ENCODE assay signal across 18 mouse cellular contexts in genomic region chr10:96632271-96633144, GRCm38 (mm10). TPM values are rescaled to one million over a fixed set of nuclear protein-coding genes. Genes with fewer than 3 reads are reported as not detected.
A peak's percentile ranks its signal among the peaks of the same experiment; 100 is the strongest.
DNase-seq lines count a peak whose midpoint lies in the region; ATAC-seq and TF ChIP-seq lines count a peak whose summit lies in the region.
"Had no signal": no experiment of that assay in that cellular context is flagged by ENCODE, and none has a peak within 500 bp of the region (broad histone marks: within the 10 kb centered on the region; RNA-seq: fewer than 3 reads in every experiment).

No protein-coding gene starts in this region.

- 85% methylated on average over 12 of the region's 12 CpGs for WGBS in hindbrain, embryonic 13.5 days
- WGBS in hindbrain, embryonic 11.5 days: 79% methylated on average over 12 of the region's 12 CpGs
- 52% methylated on average over 12 of the region's 12 CpGs for WGBS in olfactory bulb, adult 2 months

- H3K4me3 ChIP-seq in hindbrain, embryonic 13.5 days: no peak overlapping the region
- H3K4me3 ChIP-seq in hindbrain, embryonic 11.5 days (ENCODE audit: low read depth, low read length): no peak overlapping the region
- no peak overlapping the region for H3K4me3 ChIP-seq in ES-E14 (ENCODE audit: insufficient read depth in 1 of 2, low read depth in 1 of 2, low read length in 2 of 2, poor library complexity in 1 of 2, severe bottlenecking in 1 of 2)
- no peak overlapping the region for H3K4me3 ChIP-seq in olfactory bulb, adult 2 months (ENCODE audit: insufficient read depth, low read depth, low read length)
- H3K4me3 ChIP-seq in left cerebral cortex, adult 2 months: no peak overlapping the region
- H3K4me3 ChIP-seq: lung, embryonic 15.5 days; megakaryocyte, embryonic 14.5 days had no signal

- peaks cover 9% of the 10 kb centered on the region; the same call in 1 of the 2 replicates for H3K36me3 ChIP-seq in hindbrain, embryonic 13.5 days
- H3K36me3 ChIP-seq in hindbrain, embryonic 11.5 days (ENCODE audit: control insufficient read depth, insufficient read depth, low read length): no peaks in the 10 kb centered on the region
- no peaks in the 10 kb centered on the region for H3K36me3 ChIP-seq in ES-E14 (ENCODE audit: control insufficient read depth, insufficient read depth, low read length, poor library complexity, severe bottlenecking)

- H3K9ac ChIP-seq in hindbrain, embryonic 13.5 days: no peak overlapping the region
- H3K9ac ChIP-seq in hindbrain, embryonic 11.5 days (ENCODE audit: low read depth, low read length): no peak overlapping the region
- H3K9ac ChIP-seq in ES-E14 (ENCODE audit: insufficient read depth, low read depth, low read length, poor library complexity, severe bottlenecking): no peak overlapping the region
- H3K9ac ChIP-seq: lung, embryonic 15.5 days had no signal

- intact Hi-C loops in left cerebral cortex, adult 2 months (cut with DNase I): no loop called here

- DNase-seq in adrenal gland, adult (ENCODE audit: inconsistent age in 2 of 2, low spot score in 1 of 2): peak; percentile 45 to 58
- no peak for DNase-seq in adrenal gland, adult 8-10 months
- DNase-seq in hindbrain, embryonic 11.5 days (ENCODE audit: low spot score): no peak
- no peak for DNase-seq in ES-E14 (ENCODE audit: low read depth, low spot score)
- no peak for DNase-seq in left cerebral cortex, adult 2 months (ENCODE audit: extremely low spot score in 1 of 2, low spot score in 2 of 2)
- DNase-seq in embryo, embryonic 10 days (ENCODE audit: low spot score): no peak
- DNase-seq: gastrocnemius, postnatal 14 days; heart, postnatal 4 days; right cerebral cortex, postnatal 25 days; thymus, postnatal 14 days had no signal

- H3K4me2 ChIP-seq in hindbrain, embryonic 13.5 days: no peak overlapping the region
- H3K4me2 ChIP-seq in hindbrain, embryonic 11.5 days (replicated peaks; ENCODE audit: low read depth, low read length): no peak overlapping the region
- H3K4me2 ChIP-seq: heart, embryonic 11.5 days; liver, embryonic 11.5 days; lung, embryonic 15.5 days had no signal

- in situ Hi-C loops in ES-E14 (cut with MboI; ENCODE audit: low sequenced_read_pairs in 2 of 2, unreplicated experiment in 2 of 2): no loop called here

- no peak for ATAC-seq in hindbrain, embryonic 13.5 days (ENCODE audit: low FRiP score)
- ATAC-seq in hindbrain, embryonic 11.5 days (ENCODE audit: low FRiP score): no peak
- ATAC-seq: forebrain, embryonic 16.5 days; intestine, postnatal 0 days had no signal

- no peaks in the 10 kb centered on the region for H3K27me3 ChIP-seq in hindbrain, embryonic 13.5 days
- no peaks in the 10 kb centered on the region for H3K27me3 ChIP-seq in hindbrain, embryonic 11.5 days (ENCODE audit: control insufficient read depth, insufficient read depth, low read length)
- H3K27me3 ChIP-seq: lung, embryonic 15.5 days; megakaryocyte, embryonic 14.5 days had no signal

- H3K9me3 ChIP-seq in hindbrain, embryonic 13.5 days: no peaks in the 10 kb centered on the region
- H3K9me3 ChIP-seq in hindbrain, embryonic 11.5 days (ENCODE audit: control insufficient read depth, low read length): no peaks in the 10 kb centered on the region
- H3K9me3 ChIP-seq in ES-E14 (ENCODE audit: control insufficient read depth, insufficient read depth, low read depth, low read length): no peaks in the 10 kb centered on the region
- H3K9me3 ChIP-seq: lung, embryonic 15.5 days; megakaryocyte, embryonic 14.5 days had no signal

- 0 out of 2 replicates have a peak overlapping the region, but pooled peaks have one; percentile 1 for H3K27ac ChIP-seq in hindbrain, embryonic 13.5 days
- no peak overlapping the region for H3K27ac ChIP-seq in hindbrain, embryonic 11.5 days (ENCODE audit: low read depth, low read length)
- peak overlapping the region; percentile 34 for H3K27ac ChIP-seq in ES-E14 (ENCODE audit: insufficient read depth, low read depth, low read length, poor library complexity, severe bottlenecking)
- peak overlapping the region; percentile 12 for H3K27ac ChIP-seq in olfactory bulb, adult 2 months (ENCODE audit: insufficient read depth, low read depth, low read length)
- H3K27ac ChIP-seq in left cerebral cortex, adult 2 months: no peak overlapping the region
- H3K27ac ChIP-seq: lung, embryonic 15.5 days had no signal

- no peak for TF ChIP-seq CTCF in olfactory bulb, adult 2 months (IDR thresholded peaks at IDR 0.05; ENCODE audit: insufficient read depth, low read depth, low read length)
- no peak for TF ChIP-seq CTCF in left cerebral cortex, adult 2 months (IDR thresholded peaks at IDR 0.05)

- H3K4me1 ChIP-seq in hindbrain, embryonic 13.5 days (replicated peaks): peaks cover 44% of the 10 kb centered on the region
- H3K4me1 ChIP-seq in hindbrain, embryonic 11.5 days (replicated peaks; ENCODE audit: control insufficient read depth, insufficient read depth, low read length): no peaks in the 10 kb centered on the region
- H3K4me1 ChIP-seq in ES-E14 (ENCODE audit: control insufficient read depth in 2 of 2, insufficient read depth in 2 of 2, low read length in 2 of 2, poor library complexity in 1 of 2): peaks cover 20 to 21% of the 10 kb centered on the region in 2 experiments
- H3K4me1 ChIP-seq in olfactory bulb, adult 2 months (ENCODE audit: control insufficient read depth, insufficient read depth, low read length): peaks cover 31% of the 10 kb centered on the region
- H3K4me1 ChIP-seq: lung, embryonic 15.5 days had no signal

- TF ChIP-seq POLR2A in olfactory bulb, adult 2 months (IDR thresholded peaks at IDR 0.05; ENCODE audit: insufficient read depth, low read depth, low read length): no peak

TF ChIP-seq in ES-E14, 5 proteins besides CTCF, POLR2A, EP300 and RAD21:
- no peak for TF ChIP-seq ZC3H11A (IDR thresholded peaks at IDR 0.05; ENCODE audit: borderline replicate concordance, low read depth, low read length)
- no peak for TF ChIP-seq ZNF384 (IDR thresholded peaks at IDR 0.05; ENCODE audit: low read depth, low read length)
- TF ChIP-seq HCFC1 (IDR thresholded peaks at IDR 0.05; ENCODE audit: borderline replicate concordance, insufficient read depth, low read length): no peak
- no peak for TF ChIP-seq MAFK (IDR thresholded peaks at IDR 0.05; ENCODE audit: insufficient read depth, low read depth, low read length)

RNA-seq across cellular contexts. Expression of gene Btg1, which starts 15.7 kb away (rescaled TPM):
- 100 to 1,000 TPM; 103 to 173 (median 127) TPM for total RNA-seq in adrenal gland, adult 8-10 months (2022)
- 51.8 and 52.7 TPM in 2 replicates for polyA plus RNA-seq in hindbrain, embryonic 13.5 days (2015; fragmentation: Nextera tagmentation; extraction: Ambion mirVana)
- polyA plus RNA-seq in hindbrain, embryonic 11.5 days (2014; fragmentation: Nextera tagmentation; extraction: Ambion mirVana): 57.2 and 57.6 TPM in 2 replicates
- 16.1 and 22.0 TPM in 2 replicates for total RNA-seq in ES-E14 (2012; rRNA removed)
- polyA plus RNA-seq in olfactory bulb, adult 2 months (2012; ENCODE audit: insufficient read depth, insufficient read length, low replicate concordance, missing spikeins): 101 TPM in 1 of 2 replicates, not detected in the other
- 10 to 100 TPM; 35.2 to 36.4 TPM for total RNA-seq in left cerebral cortex, adult 2 months (2021)

Comparison
In these comparisons a context has a peak if more than half of its experiments do, and no peak if none do; other contexts are left out.
1. DNase-seq: peak in adrenal gland, adult (2 of 2); none in adrenal gland, adult 8-10 months (single experiment), hindbrain, embryonic 11.5 days (single experiment), ES-E14 (single experiment), left cerebral cortex, adult 2 months (0 of 2) and embryo, embryonic 10 days (single experiment).
2. H3K27ac ChIP-seq: peak in hindbrain, embryonic 13.5 days (single experiment), ES-E14 (single experiment) and olfactory bulb, adult 2 months (single experiment); none in hindbrain, embryonic 11.5 days (single experiment) and left cerebral cortex, adult 2 months (single experiment).